Mouse (Mus musculus) lung, adult 2 months (tissue): ENCODE measurements around the gene Spaar.

Experiments used
- CTCF ChIP-seq: fragments of 200-500 bp; IDR thresholded peaks from 2 replicates; pipeline ENCODE4 v1.5.1; 2011; ENCODE audit warnings: mild to moderate bottlenecking, low read length, control low read depth; ENCODE audit not compliant: insufficient read depth
- POLR2A ChIP-seq: fragments of 200-500 bp; IDR thresholded peaks from 2 replicates; pipeline ENCODE4 v1.6.1; 2011; ENCODE audit warnings: low read depth, mild to moderate bottlenecking, control low read depth, low read length, borderline replicate concordance; ENCODE audit errors: extremely low read depth

- no peak for TF ChIP-seq POLR2A
- no peak for TF ChIP-seq CTCF
These were observed 20.0 kb upstream of the Spaar start, which contains the start of gene Olfr71 for GRCm38 (mm10) chr4:43709869-43710268.
